8 mouse cellular contexts compared by ENCODE assay signal in genomic region chr12:86872335-86873040, GRCm38 (mm10). TPM values are rescaled to one million over a fixed set of nuclear protein-coding genes. Genes with fewer than 3 reads are reported as not detected.
A peak's percentile ranks its signal among the peaks of the same experiment; 100 is the strongest.
DNase-seq lines count a peak whose midpoint lies in the region; ATAC-seq and TF ChIP-seq lines count a peak whose summit lies in the region.

No protein-coding gene starts in this region.

- 52% methylated on average over 9 of the region's 9 CpGs for WGBS in heart, embryonic 12.5 days
- 78% methylated on average over 9 of the region's 9 CpGs for WGBS in limb, embryonic 10.5 days

- H3K27ac ChIP-seq in MEL (ENCODE audit: control insufficient read depth, low read depth, low read length) = no peak overlapping the region
- H3K27ac ChIP-seq in heart, embryonic 12.5 days (ENCODE audit: poor library complexity, severe bottlenecking) = 0 out of 2 replicates have a peak overlapping the region, but pooled peaks have one; percentile 3
- H3K27ac ChIP-seq in limb, embryonic 10.5 days = peak overlapping the region; percentile 38; the same call in 1 of the 2 replicates

- no peak for TF ChIP-seq EP300 in MEL (IDR thresholded peaks at IDR 0.05; ENCODE audit: low read depth in 1 of 2, low read length in 2 of 2)

- no peak overlapping the region for H3K4me2 ChIP-seq in heart, embryonic 12.5 days

- H3K4me3 ChIP-seq in MEL (ENCODE audit: control insufficient read depth in 1 of 2, insufficient read depth in 1 of 2, low read depth in 2 of 2, low read length in 2 of 2) = no peak overlapping the region
- no peak overlapping the region for H3K4me3 ChIP-seq in heart, embryonic 12.5 days
- H3K4me3 ChIP-seq in limb, embryonic 10.5 days = no peak overlapping the region

- TF ChIP-seq RAD21 in MEL (IDR thresholded peaks at IDR 0.05; ENCODE audit: low read depth, low read length) = no peak

- TF ChIP-seq POLR2A in MEL (IDR thresholded peaks at IDR 0.05; ENCODE audit: control insufficient read depth in 1 of 2, insufficient read depth in 1 of 2, low read depth in 1 of 2, low read length in 2 of 2, poor library complexity in 1 of 2) = no peak

- no peak for TF ChIP-seq CTCF in MEL (IDR thresholded peaks at IDR 0.05 in 2 of 3, conservative IDR thresholded peaks at IDR 0.05 in 1 of 3; ENCODE audit: control insufficient read depth in 1 of 3, insufficient read depth in 1 of 3, low read depth in 2 of 3, low read length in 3 of 3, poor library complexity in 1 of 3, severe bottlenecking in 1 of 3)

- peak; percentile 32 to 34 for DNase-seq in cerebellum, postnatal 25 days
- DNase-seq in cerebellum, adult 11 months = no peak
- no peak for DNase-seq in MEL (ENCODE audit: low read depth, low spot score)
- DNase-seq in limb, embryonic 10.5 days (ENCODE audit: low spot score) = no peak
- no peak for DNase-seq in spleen, adult 12 weeks (ENCODE audit: low spot score)
- no peak for DNase-seq in retina, embryonic 14.5 days (ENCODE audit: low spot score)
- DNase-seq in neural tube, embryonic 10.5 days (ENCODE audit: extremely low spot score, low spot score) = no peak

- ATAC-seq in heart, embryonic 12.5 days (ENCODE audit: insufficient number of reproducible peaks, low FRiP score) = peak; percentile 63

- H3K4me1 ChIP-seq in MEL (ENCODE audit: control insufficient read depth in 1 of 2, insufficient read depth in 2 of 2, low read length in 2 of 2) = peaks cover 0 to 7% of the 10 kb centered on the region in 2 experiments; a peak in 3 of 4 replicates
- peaks cover 15% of the 10 kb centered on the region for H3K4me1 ChIP-seq in heart, embryonic 12.5 days (replicated peaks)
- peaks cover 21% of the 10 kb centered on the region for H3K4me1 ChIP-seq in limb, embryonic 10.5 days

- peaks cover 0 to 2% of the 10 kb centered on the region in 2 experiments; a peak in 1 of 4 replicates for H3K36me3 ChIP-seq in MEL (ENCODE audit: control insufficient read depth in 1 of 2, insufficient read depth in 2 of 2, low read length in 2 of 2)
- H3K36me3 ChIP-seq in heart, embryonic 12.5 days = no peaks in the 10 kb centered on the region
- no peaks in the 10 kb centered on the region for H3K36me3 ChIP-seq in limb, embryonic 10.5 days

- no peaks in the 10 kb centered on the region for H3K27me3 ChIP-seq in MEL (ENCODE audit: control insufficient read depth in 1 of 2, insufficient read depth in 2 of 2, low read length in 2 of 2)
- no peaks in the 10 kb centered on the region for H3K27me3 ChIP-seq in heart, embryonic 12.5 days (replicated peaks)
- no peaks in the 10 kb centered on the region for H3K27me3 ChIP-seq in limb, embryonic 10.5 days (ENCODE audit: low read depth, poor library complexity, severe bottlenecking)

- H3K79me2 ChIP-seq in MEL (ENCODE audit: control insufficient read depth, insufficient read depth, low read length, poor library complexity) = no peaks in the 10 kb centered on the region

- H3K9ac ChIP-seq in MEL (ENCODE audit: control insufficient read depth, low read depth, low read length, poor library complexity, severe bottlenecking) = no peak overlapping the region
- H3K9ac ChIP-seq in heart, embryonic 12.5 days = no peak overlapping the region

- H3K9me3 ChIP-seq in MEL (replicated peaks; ENCODE audit: insufficient read depth, low read length) = no peaks in the 10 kb centered on the region
- H3K9me3 ChIP-seq in heart, embryonic 12.5 days (replicated peaks) = peaks cover 6% of the 10 kb centered on the region; the same call in 1 of the 2 replicates
- H3K9me3 ChIP-seq in limb, embryonic 10.5 days (replicated peaks) = no peaks in the 10 kb centered on the region

TF ChIP-seq in MEL, 35 proteins besides CTCF, POLR2A, EP300 and RAD21:
- TF ChIP-seq USF1 (IDR thresholded peaks at IDR 0.05; ENCODE audit: low read depth, low read length) (peak; percentile 36; the same call in 1 of the 2 replicates), HCFC1 (IDR thresholded peaks at IDR 0.05; ENCODE audit: low read depth, low read length) (no peak), ETS1 (IDR thresholded peaks at IDR 0.05; ENCODE audit: low read depth, low read length) (no peak), KAT2A (conservative IDR thresholded peaks at IDR 0.05; ENCODE audit: low read depth, low read length) (no peak), TCF12 (IDR thresholded peaks at IDR 0.05; ENCODE audit: low read depth, low read length) (no peak), POLR2AphosphoS2 (IDR thresholded peaks at IDR 0.05; ENCODE audit: low read length) (no peak), CHD2 (IDR thresholded peaks at IDR 0.05; ENCODE audit: low read length) (no peak), POLR2AphosphoS5 (IDR thresholded peaks at IDR 0.05; ENCODE audit: borderline replicate concordance, low read depth, low read length) (no peak)

RNA-seq across cellular contexts. Expression of gene Irf2bpl, which starts 12.1 kb away (rescaled TPM):
- total RNA-seq in MEL (2012; rRNA removed) = 6.9 and 8.2 TPM in 2 replicates
- 1 to 10 TPM in 1 of 2 experiments, not detected in 1; 8.0 TPM for polyA plus RNA-seq in MEL (2012; ENCODE audit: insufficient read depth in 1 of 2, insufficient read length in 2 of 2, low read depth in 1 of 2, low replicate concordance in 2 of 2, missing spikeins in 1 of 2)
- polyA plus RNA-seq in heart, embryonic 12.5 days (2016; fragmentation: Nextera tagmentation; extraction: Ambion mirVana) = 57.8 and 59.5 TPM in 2 replicates
- polyA plus RNA-seq in limb, embryonic 10.5 days (2016; fragmentation: Nextera tagmentation; extraction: Ambion mirVana) = 11.9 and 22.6 TPM in 2 replicates

Comparison
In these comparisons a context has a peak if more than half of its experiments do, and no peak if none do; other contexts are left out.
1. DNase-seq: peak in cerebellum, postnatal 25 days (2 of 2); none in cerebellum, adult 11 months (single experiment), MEL (single experiment), limb, embryonic 10.5 days (single experiment), spleen, adult 12 weeks (single experiment), retina, embryonic 14.5 days (single experiment) and neural tube, embryonic 10.5 days (single experiment).